Mouse (Mus musculus) kidney, embryonic 15.5 days (tissue): ENCODE data around the gene Kat6b. TPM values are rescaled to one million over a fixed set of nuclear protein-coding genes. Genes with fewer than 3 reads are reported as not detected.
A peak's percentile ranks its signal among the peaks of the same experiment; 100 is the strongest.
"Not testable (repeated sequence)": the region's sequence is repeated elsewhere in the genome, so short reads cannot be mapped to it uniquely, and the experiment has no call there.

Experiments used
- ATAC-seq: fragments of 200-750 bp; cut with Nextera tagmentation; replicated peaks from 2 replicates; pipeline ENCODE4 v1.8.0; 2017; ENCODE audit warnings: moderate TSS enrichment; ENCODE audit not compliant: low FRiP score
- H3K27ac ChIP-seq: fragments of 300-500 bp; sonication (generic); 2 replicates; pipeline ENCODE4 v1.5.1; 2015; ENCODE audit warnings: mild to moderate bottlenecking, inconsistent platforms
- H3K27me3 ChIP-seq: fragments of 300-500 bp; sonication (generic); 2 replicates; pipeline ENCODE4 v1.6.1; 2015; ENCODE audit warnings: inconsistent platforms
- H3K36me3 ChIP-seq: fragments of 300-500 bp; sonication (generic); 2 replicates; pipeline ENCODE4 v1.6.1; 2015; ENCODE audit warnings: inconsistent platforms
- H3K4me1 ChIP-seq: fragments of 300-500 bp; sonication (generic); 2 replicates; pipeline ENCODE4 v1.6.1; 2015; ENCODE audit warnings: inconsistent platforms
- H3K4me2 ChIP-seq: fragments of 300-500 bp; sonication (generic); 2 replicates; pipeline ENCODE4 v1.6.1; 2015; ENCODE audit warnings: moderate library complexity, mild to moderate bottlenecking, inconsistent platforms
- H3K4me3 ChIP-seq: fragments of 300-500 bp; sonication (generic); replicated peaks from 2 replicates; pipeline ENCODE4 v1.5.1; 2015; ENCODE audit warnings: mild to moderate bottlenecking, inconsistent platforms
- H3K9ac ChIP-seq: fragments of 300-500 bp; sonication (generic); 2 replicates; pipeline ENCODE4 v1.6.1; 2015; ENCODE audit warnings: mild to moderate bottlenecking, inconsistent platforms
- H3K9me3 ChIP-seq: fragments of 300-500 bp; sonication (generic); replicated peaks from 2 replicates; pipeline ENCODE4 v1.6.1; 2016; ENCODE audit warnings: inconsistent platforms
- whole genome bisulfite sequencing: fragments of 180-500 bp; shearing (Covaris S2); methylation state at CpG from one replicate; pipeline ENCODE4 v1.1.7; 2015; ENCODE audit warnings: mixed read lengths; 5-methylcytosine and 5-hydroxymethylcytosine counted together
- polyA plus RNA-seq: library from polyadenylated mRNA; unstranded; fragments of >200 nt; fragmentation: Nextera tagmentation; extraction: Ambion mirVana; gene quantifications from 2 replicates; pipeline ENCODE4 v1.2.1, GENCODE M21; 2015

The Kat6b gene
- polyA plus RNA-seq, 1 experiment from 2014 or later, result 13.8 TPM

- not testable (repeated sequence) for H3K27ac ChIP-seq, H3K4me3 ChIP-seq, H3K36me3 ChIP-seq, H3K9ac ChIP-seq, H3K4me1 ChIP-seq, H3K27me3 ChIP-seq, H3K4me2 ChIP-seq, ATAC-seq, H3K9me3 ChIP-seq
- 92% methylated on average over 2 of the region's 2 CpGs for WGBS
These were observed 5.9 kb downstream of the Kat6b start for GRCm38 (mm10) chr14:21487135-21487534.

- H3K9ac ChIP-seq, H3K9me3 ChIP-seq, H3K4me2 ChIP-seq, ATAC-seq, H3K4me3 ChIP-seq, H3K36me3 ChIP-seq, H3K27me3 ChIP-seq, H3K4me1 ChIP-seq, H3K27ac ChIP-seq: not testable (repeated sequence)
- WGBS, result 82% methylated on average over 8 of the region's 9 CpGs
These were observed 7.3 kb downstream of the Kat6b start for GRCm38 (mm10) chr14:21488426-21489115.

- Histone ChIP-seq H3K9ac (no peak overlapping the region), H3K4me2 (no peak overlapping the region), H3K4me1 (no peaks in the 10 kb centered on the region), H3K27ac (no peak overlapping the region), H3K4me3 (no peak overlapping the region), H3K27me3 (no peaks in the 10 kb centered on the region), H3K36me3 (no peaks in the 10 kb centered on the region), H3K9me3 (no peaks in the 10 kb centered on the region)
- WGBS, result 61% methylated on average over 3 of the region's 3 CpGs
- no peak for ATAC-seq
These were observed 7.9 kb downstream of the Kat6b start for GRCm38 (mm10) chr14:21489116-21489485.

GRCm38 (mm10) chr14:21490141-21490540 lies 8.9 kb downstream of the Kat6b start:
- H3K27me3 ChIP-seq, result no peaks in the 10 kb centered on the region
- WGBS, result 41% methylated on average over 4 of the region's 4 CpGs
- no peak overlapping the region for H3K9ac ChIP-seq
- H3K4me1 ChIP-seq, result no peaks in the 10 kb centered on the region
- no peaks in the 10 kb centered on the region for H3K36me3 ChIP-seq
- no peaks in the 10 kb centered on the region for H3K9me3 ChIP-seq
- ATAC-seq, result no peak
- no peak overlapping the region for H3K27ac ChIP-seq
- H3K4me3 ChIP-seq, result no peak overlapping the region
- H3K4me2 ChIP-seq, result no peak overlapping the region

GRCm38 (mm10) chr14:21498361-21498996 lies 17.2 kb downstream of the Kat6b start:
- H3K4me3 ChIP-seq, result peak overlapping the region; percentile 89
- H3K9me3 ChIP-seq, result no peaks in the 10 kb centered on the region
- H3K4me2 ChIP-seq, result peak overlapping the region; percentile 89
- ATAC-seq, result no peak
- no peaks in the 10 kb centered on the region for H3K36me3 ChIP-seq
- H3K27me3 ChIP-seq, result no peaks in the 10 kb centered on the region
- H3K9ac ChIP-seq, result peak overlapping the region; percentile 90
- H3K4me1 ChIP-seq, result peaks cover 36% of the 10 kb centered on the region
- 4% methylated on average over 7 of the region's 7 CpGs for WGBS
- H3K27ac ChIP-seq, result peak overlapping the region; percentile 96

- WGBS, result under 1% methylated on average over 33 of the region's 33 CpGs
- peak overlapping the region; percentile 96 for H3K27ac ChIP-seq
These were observed 17.9 kb downstream of the Kat6b start for GRCm38 (mm10) chr14:21499011-21499581.

GRCm38 (mm10) chr14:21499631-21500153 lies 18.5 kb downstream of the Kat6b start:
- Histone ChIP-seq H3K4me1 (peaks cover 47% of the 10 kb centered on the region), H3K4me2 (peak overlapping the region; percentile 89), H3K4me3 (peak overlapping the region; percentile 89), H3K9me3 (no peaks in the 10 kb centered on the region), H3K27ac (peak overlapping the region; percentile 96), H3K36me3 (no peaks in the 10 kb centered on the region), H3K27me3 (no peaks in the 10 kb centered on the region), H3K9ac (peak overlapping the region; percentile 90)
- WGBS, result under 1% methylated on average over 53 of the region's 57 CpGs
- ATAC-seq, result peak; percentile 10

More at GRCm38 (mm10) chr14:21499011-21499581, 17.9 kb downstream of the Kat6b start:
- ATAC-seq, result no peak
- no peaks in the 10 kb centered on the region for H3K27me3 ChIP-seq
- peak overlapping the region; percentile 89 for H3K4me3 ChIP-seq
- H3K9me3 ChIP-seq, result no peaks in the 10 kb centered on the region
- peaks cover 41% of the 10 kb centered on the region for H3K4me1 ChIP-seq
- H3K4me2 ChIP-seq, result peak overlapping the region; percentile 89
- H3K9ac ChIP-seq, result peak overlapping the region; percentile 90
- H3K36me3 ChIP-seq, result no peaks in the 10 kb centered on the region

- peak; percentile 96 for ATAC-seq
- Histone ChIP-seq H3K36me3 (no peaks in the 10 kb centered on the region), H3K27ac (peak overlapping the region; percentile 99), H3K4me2 (peak overlapping the region; percentile 89), H3K4me3 (peak overlapping the region; percentile 89), H3K9me3 (no peaks in the 10 kb centered on the region), H3K9ac (peak overlapping the region; percentile 90), H3K27me3 (no peaks in the 10 kb centered on the region), H3K4me1 (peaks cover 51% of the 10 kb centered on the region)
- WGBS, result under 1% methylated on average over 75 of the region's 75 CpGs
These were observed 19.2 kb downstream of the Kat6b start for GRCm38 (mm10) chr14:21500154-21501047.

- ATAC-seq, result peak; percentile 23
- Histone ChIP-seq H3K27me3 (no peaks in the 10 kb centered on the region), H3K27ac (peak overlapping the region; percentile 99), H3K4me1 (peaks cover 51% of the 10 kb centered on the region), H3K4me3 (peak overlapping the region; percentile 89), H3K36me3 (no peaks in the 10 kb centered on the region), H3K9ac (peak overlapping the region; percentile 87), H3K4me2 (peak overlapping the region; percentile 67), H3K9me3 (no peaks in the 10 kb centered on the region)
- under 1% methylated on average over 29 of the region's 38 CpGs for WGBS
These were observed 19.9 kb downstream of the Kat6b start for GRCm38 (mm10) chr14:21501048-21501657.

- no peak overlapping the region for H3K9ac ChIP-seq
- WGBS, result 29% methylated on average over 4 of the region's 4 CpGs
- no peak overlapping the region for H3K27ac ChIP-seq
- no peak for ATAC-seq
- H3K4me3 ChIP-seq, result no peak overlapping the region
- no peak overlapping the region for H3K4me2 ChIP-seq
- no peaks in the 10 kb centered on the region for H3K9me3 ChIP-seq
- H3K4me1 ChIP-seq, result peaks cover 41% of the 10 kb centered on the region
- no peaks in the 10 kb centered on the region for H3K36me3 ChIP-seq
- H3K27me3 ChIP-seq, result no peaks in the 10 kb centered on the region
These were observed 23.8 kb downstream of the Kat6b start for GRCm38 (mm10) chr14:21505036-21505435.

GRCm38 (mm10) chr14:21507046-21507445 lies 25.8 kb downstream of the Kat6b start:
- ATAC-seq, result no peak
- H3K36me3 ChIP-seq, result no peaks in the 10 kb centered on the region

More at GRCm38 (mm10) chr14:21507046-21507445, 25.8 kb downstream of the Kat6b start:
- 40% methylated on average over 5 of the region's 5 CpGs for WGBS
- Histone ChIP-seq H3K27me3 (no peaks in the 10 kb centered on the region), H3K4me1 (peaks cover 33% of the 10 kb centered on the region), H3K27ac (no peak overlapping the region), H3K4me2 (no peak overlapping the region), H3K9ac (no peak overlapping the region), H3K9me3 (no peaks in the 10 kb centered on the region), H3K4me3 (no peak overlapping the region)
